Mouse (Mus musculus) small intestine, adult 10 weeks (tissue): Measurements from ENCODE around the gene Zfp772. TPM values are rescaled to one million over a fixed set of nuclear protein-coding genes. Genes with fewer than 3 reads are reported as not detected.

Source experiments
- polyA plus RNA-seq: library from polyadenylated mRNA; stranded (reverse); fragments of 350-450 nt; fragmentation: Illumina TruSeq; extraction: RNeasy Lipid Tissue Mini Kit (QIAGEN cat#74804); gene quantifications from one replicate; pipeline ENCODE4 v1.2.3, GENCODE M21; 2014; ENCODE audit warnings: low replicate concordance

Gene Zfp772
- polyA plus RNA-seq = 5.2 TPM

GRCm38 (mm10) chr7:7209313-7210151 is at the start of gene Zfp772:
TSS of gene Zfp772 (minus strand) at chr7:7209998.

GRCm38 (mm10) chr7:7247228-7247627 is 37.4 kb upstream of the Zfp772 start, which contains the start of gene Vmn2r29:
TSS of gene Vmn2r29 (minus strand) at chr7:7247328.

GRCm38 (mm10) chr7:7171227-7172147 is 38.3 kb downstream of the Zfp772 start, which contains the start of gene Zfp418:
TSS of gene Zfp418 (plus strand) at chr7:7171330.

Other genes with a start within 250 kb of the Zfp772 start
- not detected for gene Aurkc, start 214.7 kb downstream of the Zfp772 start, polyA plus RNA-seq
- 6.6 TPM for gene Zfp954, start 88.5 kb downstream of the Zfp772 start, polyA plus RNA-seq
- gene Zfp773, start 73.2 kb downstream of the Zfp772 start, polyA plus RNA-seq = 3.1 TPM
- gene Zfp418, start 38.7 kb downstream of the Zfp772 start, polyA plus RNA-seq = 4.8 TPM
- gene Vmn2r29, start 37.3 kb upstream of the Zfp772 start, polyA plus RNA-seq = 4.1 TPM
- gene Gm45844, start 68.3 kb upstream of the Zfp772 start, polyA plus RNA-seq = 5.7 TPM
- gene Clcn4, start 90.9 kb upstream of the Zfp772 start, polyA plus RNA-seq = 80.4 TPM
- gene Vmn2r30, start 127.6 kb upstream of the Zfp772 start, polyA plus RNA-seq = not detected
- gene Gm45783, start 164.6 kb upstream of the Zfp772 start, polyA plus RNA-seq = not detected
- gene Vmn2r31, start 189.7 kb upstream of the Zfp772 start, polyA plus RNA-seq = not detected